Mouse (Mus musculus): ENCODE measurements at regions not wholly inside any gene's neighbourhood (a gene's known extent, or its start where the extent isn't known, plus 50 kb on each side); places are given as distances from the start of the nearest gene placed in this dataset.

DNA sequence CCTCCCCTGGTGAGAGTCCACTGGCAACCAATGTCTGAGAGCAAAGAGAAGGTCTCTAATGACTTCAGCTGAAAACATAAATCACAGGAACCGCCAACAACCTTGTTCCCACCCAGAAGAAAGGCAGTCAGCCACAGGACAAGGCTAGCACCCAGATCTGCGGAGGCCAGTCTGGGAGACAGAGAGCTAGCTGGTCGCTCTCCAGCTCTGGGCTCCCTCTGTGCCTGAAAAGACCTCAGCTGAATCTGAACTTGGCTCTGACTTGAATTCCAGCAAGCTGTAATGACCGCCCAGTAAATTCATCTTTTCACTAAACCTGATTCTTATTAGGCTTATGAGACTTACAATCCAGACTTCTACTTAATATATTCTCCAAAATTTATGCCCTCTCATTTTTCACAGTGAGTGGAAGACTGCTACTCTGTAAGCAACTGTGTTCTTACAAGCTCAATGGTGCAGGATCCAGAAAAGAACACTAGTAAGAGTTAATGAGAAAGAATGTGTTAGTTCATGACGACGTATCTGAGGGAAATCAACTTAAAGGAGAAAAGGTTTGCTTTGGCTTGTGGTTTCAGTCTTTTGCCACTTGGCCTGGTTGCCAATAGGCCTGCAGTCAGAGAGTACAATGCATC lies 119.2 kb downstream of the Snx18 start:
- H3K36me3 ChIP-seq (ENCODE audit: control insufficient read depth, insufficient read depth, low read length) = no peaks in the 10 kb centered on the region
- 84% methylated on average over 6 of the region's 6 CpGs for WGBS
- no peaks in the 10 kb centered on the region for H3K27me3 ChIP-seq (ENCODE audit: control insufficient read depth, insufficient read depth, low read length)
- H3K4me3 ChIP-seq (ENCODE audit: low read depth, low read length) = no peak overlapping the region
- no peak overlapping the region for H3K27ac ChIP-seq (ENCODE audit: insufficient read depth, low read depth, low read length)
- peaks cover 1% of the 10 kb centered on the region; the same call in 1 of the 2 replicates for H3K4me1 ChIP-seq (ENCODE audit: control insufficient read depth, insufficient read depth, insufficient read length, low read length)
- TF ChIP-seq POLR2A (IDR thresholded peaks at IDR 0.05; ENCODE audit: low read depth, low read length) (no peak), CTCF (IDR thresholded peaks at IDR 0.05; ENCODE audit: extremely low read depth, insufficient read length, insufficient replicate concordance, low read depth, low read length) (no peak)

DNA sequence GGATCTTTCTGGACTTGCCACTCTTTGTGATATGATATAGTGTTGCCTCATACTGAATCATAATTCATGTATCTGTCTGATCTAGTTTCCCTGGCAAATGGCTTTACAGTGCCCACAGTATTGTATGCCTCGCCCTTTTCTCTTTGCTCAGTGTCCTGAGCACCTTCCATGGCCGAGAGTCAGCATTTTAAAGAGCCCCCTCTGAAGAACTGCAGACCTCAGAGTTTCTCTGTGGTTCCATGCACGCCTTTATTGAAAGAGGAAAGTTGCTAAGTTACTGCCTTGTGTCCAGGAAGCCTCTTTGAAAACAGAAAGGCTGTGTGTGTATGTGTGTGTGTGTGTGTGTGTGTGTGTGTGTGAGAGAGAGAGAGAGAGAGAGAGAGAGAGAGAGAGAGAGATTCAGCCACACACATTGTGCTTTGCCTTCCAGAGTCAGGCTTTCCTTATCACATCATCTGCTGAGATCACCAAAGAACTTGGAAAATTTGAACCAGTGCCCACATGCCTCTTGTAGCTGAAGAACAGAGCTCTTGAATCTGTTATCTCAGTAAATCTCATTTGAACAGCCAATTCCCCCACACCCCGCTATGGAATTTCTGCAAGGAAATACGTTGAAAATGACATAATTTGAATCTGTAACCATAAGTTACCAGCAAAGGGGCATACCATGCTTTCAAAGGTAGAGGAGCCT lies 122.6 kb downstream of the Snx18 start:
- Histone ChIP-seq H3K27ac (ENCODE audit: insufficient read depth, low read depth, low read length) (no peak overlapping the region), H3K27me3 (ENCODE audit: control insufficient read depth, insufficient read depth, low read length) (no peaks in the 10 kb centered on the region), H3K36me3 (ENCODE audit: control insufficient read depth, insufficient read depth, low read length) (no peaks in the 10 kb centered on the region), H3K4me1 (ENCODE audit: control insufficient read depth, insufficient read depth, insufficient read length, low read length) (peaks cover 1% of the 10 kb centered on the region; the same call in 1 of the 2 replicates), H3K4me3 (ENCODE audit: low read depth, low read length) (no peak overlapping the region)
- TF ChIP-seq POLR2A (IDR thresholded peaks at IDR 0.05; ENCODE audit: low read depth, low read length) = no peak
- TF ChIP-seq CTCF (IDR thresholded peaks at IDR 0.05; ENCODE audit: extremely low read depth, insufficient read length, insufficient replicate concordance, low read depth, low read length) = no peak
- 24% methylated on average over 5 of the region's 5 CpGs for WGBS

DNA sequence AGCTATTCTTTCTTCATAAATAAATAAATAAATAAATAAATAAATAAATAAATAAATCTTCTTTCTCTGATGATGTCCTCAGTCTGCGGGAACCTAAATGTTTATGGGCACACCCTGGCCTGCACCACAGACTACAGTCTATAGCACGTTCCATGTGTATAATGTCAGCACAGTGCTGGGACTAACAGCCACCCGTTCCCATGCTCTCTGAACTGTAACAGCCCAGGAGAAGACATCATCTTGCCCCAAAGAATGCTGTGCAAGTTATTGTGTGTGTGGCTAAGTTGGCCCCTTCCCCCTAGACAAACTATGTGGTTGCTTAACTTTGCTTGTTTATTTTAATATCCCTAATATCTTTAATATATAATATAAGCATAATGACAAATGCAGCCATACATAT lies 123.2 kb downstream of the Snx18 start:
- H3K27me3 ChIP-seq (ENCODE audit: control insufficient read depth, insufficient read depth, low read length) = no peaks in the 10 kb centered on the region
- H3K4me1 ChIP-seq (ENCODE audit: control insufficient read depth, insufficient read depth, insufficient read length, low read length) = peaks cover 1% of the 10 kb centered on the region; the same call in 1 of the 2 replicates
- no peak overlapping the region for H3K27ac ChIP-seq (ENCODE audit: insufficient read depth, low read depth, low read length)
- no peaks in the 10 kb centered on the region for H3K36me3 ChIP-seq (ENCODE audit: control insufficient read depth, insufficient read depth, low read length)
- WGBS = 84% methylated on average over 3 of the region's 3 CpGs
- no peak for TF ChIP-seq CTCF (IDR thresholded peaks at IDR 0.05; ENCODE audit: extremely low read depth, insufficient read length, insufficient replicate concordance, low read depth, low read length)
- TF ChIP-seq POLR2A (IDR thresholded peaks at IDR 0.05; ENCODE audit: low read depth, low read length) = no peak
- H3K4me3 ChIP-seq (ENCODE audit: low read depth, low read length) = no peak overlapping the region

DNA sequence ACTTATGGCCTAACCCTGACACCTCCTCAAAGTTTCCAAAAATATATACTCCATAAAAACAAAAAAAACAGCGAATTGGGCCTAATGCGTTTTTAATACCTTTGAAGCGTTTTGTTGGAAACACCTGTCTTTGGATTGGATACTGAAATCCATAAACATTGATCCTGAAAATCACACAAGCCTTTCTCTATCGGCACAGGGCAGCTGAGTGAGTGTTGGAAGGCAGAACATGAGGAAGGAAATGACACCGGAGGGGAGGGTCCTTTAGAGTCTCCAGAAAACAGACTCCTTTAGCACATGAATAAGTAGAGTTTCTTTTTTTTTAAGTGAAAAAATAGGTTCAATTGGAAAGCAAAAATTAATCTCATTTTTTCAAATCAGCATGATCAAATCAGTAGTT lies 123.7 kb downstream of the Snx18 start:
- Histone ChIP-seq H3K4me1 (ENCODE audit: control insufficient read depth, insufficient read depth, insufficient read length, low read length) (peaks cover 1% of the 10 kb centered on the region; the same call in 1 of the 2 replicates), H3K27me3 (ENCODE audit: control insufficient read depth, insufficient read depth, low read length) (no peaks in the 10 kb centered on the region), H3K4me3 (ENCODE audit: low read depth, low read length) (no peak overlapping the region), H3K36me3 (ENCODE audit: control insufficient read depth, insufficient read depth, low read length) (no peaks in the 10 kb centered on the region), H3K27ac (ENCODE audit: insufficient read depth, low read depth, low read length) (no peak overlapping the region)
- TF ChIP-seq POLR2A (IDR thresholded peaks at IDR 0.05; ENCODE audit: low read depth, low read length) = no peak
- WGBS = 86% methylated on average over 5 of the region's 5 CpGs

DNA sequence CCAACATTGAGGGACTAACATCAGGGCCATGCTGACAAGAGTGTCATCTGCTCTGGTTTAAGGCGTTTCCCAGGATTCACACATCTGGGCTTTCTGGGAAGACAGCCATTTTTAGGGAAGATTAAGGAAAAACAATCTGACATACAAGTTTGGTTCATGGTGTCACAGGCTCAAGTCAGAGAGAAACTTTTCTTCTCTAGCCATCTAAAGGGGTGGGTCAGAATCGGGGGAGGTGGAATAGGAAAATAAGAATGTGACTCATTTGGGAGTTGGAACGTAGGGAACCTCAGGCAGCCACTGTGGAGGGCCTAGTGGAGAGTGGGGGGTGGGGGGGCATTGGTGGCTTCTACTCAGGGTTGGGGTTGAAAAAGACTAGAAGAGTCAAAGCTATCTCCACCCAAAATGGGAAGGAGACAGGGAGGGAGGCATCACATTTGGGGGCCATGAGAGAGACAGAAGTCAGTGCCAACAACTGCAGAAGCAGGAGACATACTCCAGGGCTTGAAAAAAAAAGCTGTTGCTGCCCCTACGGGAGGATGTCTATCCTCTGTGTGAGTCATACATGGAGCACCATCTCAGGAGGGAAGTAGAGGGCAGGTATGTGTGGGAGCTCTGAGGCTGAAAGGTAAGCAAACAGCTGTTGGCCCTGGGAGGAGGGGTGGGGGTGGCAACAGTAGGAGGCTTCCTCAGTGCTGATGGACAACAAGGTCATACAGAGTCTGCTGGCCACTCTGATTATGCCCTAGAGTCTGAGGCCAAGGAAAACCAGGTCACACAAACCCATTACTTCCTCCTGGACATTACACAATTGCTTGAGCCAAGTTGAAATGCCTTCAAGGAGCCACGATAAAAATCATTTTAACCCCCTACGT lies 128.2 kb downstream of the Snx18 start:
- Histone ChIP-seq H3K4me1 (ENCODE audit: control insufficient read depth, insufficient read depth, insufficient read length, low read length) (0 out of 2 replicates have a peak, but pooled peaks cover 1% of the 10 kb centered on the region), H3K4me3 (ENCODE audit: low read depth, low read length) (no peak overlapping the region), H3K27ac (ENCODE audit: insufficient read depth, low read depth, low read length) (no peak overlapping the region), H3K27me3 (ENCODE audit: control insufficient read depth, insufficient read depth, low read length) (no peaks in the 10 kb centered on the region), H3K36me3 (ENCODE audit: control insufficient read depth, insufficient read depth, low read length) (no peaks in the 10 kb centered on the region)
- no peak for TF ChIP-seq POLR2A (IDR thresholded peaks at IDR 0.05; ENCODE audit: low read depth, low read length)
- TF ChIP-seq CTCF (IDR thresholded peaks at IDR 0.05; ENCODE audit: extremely low read depth, insufficient read length, insufficient replicate concordance, low read depth, low read length) = no peak
- WGBS = 67% methylated on average over 6 of the region's 6 CpGs

DNA sequence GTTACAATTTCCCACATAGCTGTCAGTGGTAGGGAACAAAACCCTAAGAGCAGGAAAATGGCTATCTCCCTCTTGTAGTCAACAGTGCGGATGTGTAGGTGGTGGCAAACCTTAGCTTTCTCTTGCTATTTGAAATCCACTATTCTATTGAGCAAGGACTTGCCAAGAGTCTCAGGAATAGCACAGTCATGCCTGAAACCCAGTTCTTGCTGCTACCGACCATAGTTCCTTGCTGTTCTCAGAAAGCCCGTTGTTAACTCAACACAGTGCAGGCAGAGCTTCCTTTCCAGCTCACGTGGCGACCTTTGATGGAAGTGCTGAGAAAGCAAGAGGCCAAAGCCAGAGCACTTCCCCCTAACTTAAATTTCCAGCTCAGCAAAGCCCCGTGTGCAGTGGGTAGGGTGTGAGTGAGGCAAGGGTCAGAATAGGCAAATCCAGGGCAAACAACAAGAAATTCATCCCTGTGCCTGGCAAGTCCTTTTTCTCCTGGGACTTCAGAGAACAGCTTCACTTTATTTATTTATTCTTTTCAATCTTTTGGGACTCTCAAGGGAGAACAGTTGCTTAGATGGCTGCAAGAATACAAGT lies 131.9 kb downstream of the Snx18 start:
- H3K4me1 ChIP-seq (ENCODE audit: control insufficient read depth, insufficient read depth, insufficient read length, low read length) = no peaks in the 10 kb centered on the region
- TF ChIP-seq CTCF (IDR thresholded peaks at IDR 0.05; ENCODE audit: extremely low read depth, insufficient read length, insufficient replicate concordance, low read depth, low read length) (no peak), POLR2A (IDR thresholded peaks at IDR 0.05; ENCODE audit: low read depth, low read length) (no peak)
- H3K4me3 ChIP-seq (ENCODE audit: low read depth, low read length) = no peak overlapping the region
- 67% methylated on average over 6 of the region's 6 CpGs for WGBS
- no peak overlapping the region for H3K27ac ChIP-seq (ENCODE audit: insufficient read depth, low read depth, low read length)
- H3K27me3 ChIP-seq (ENCODE audit: control insufficient read depth, insufficient read depth, low read length) = no peaks in the 10 kb centered on the region
- no peaks in the 10 kb centered on the region for H3K36me3 ChIP-seq (ENCODE audit: control insufficient read depth, insufficient read depth, low read length)
